Mouse (Mus musculus) heart, postnatal 0 days (tissue): ENCODE data around the gene Cacna1c. TPM values are rescaled to one million over a fixed set of nuclear protein-coding genes. Genes with fewer than 3 reads are reported as not detected.

ENCODE experiments used
- ATAC-seq: fragments of 200-750 bp; cut with Nextera tagmentation; 2 replicates; pipeline ENCODE4 v1.8.0; 2017; ENCODE audit warnings: low read depth, moderate number of reproducible peaks, moderate library complexity; ENCODE audit not compliant: insufficient read depth
- DNase-seq: peaks from one replicate; pipeline ENCODE4 v3.0.0-alpha.2; 2016; ENCODE audit warnings: low spot score
- H3K27ac ChIP-seq: fragments of 300-500 bp; sonication (generic); 2 replicates; pipeline ENCODE4 v1.5.1; 2014; ENCODE audit warnings: low read depth, mild to moderate bottlenecking
- H3K27me3 ChIP-seq: fragments of 300-500 bp; sonication (generic); 2 replicates; pipeline ENCODE4 v1.6.1; 2014; ENCODE audit warnings: low read length, mixed read lengths; ENCODE audit not compliant: control insufficient read depth, insufficient read depth
- H3K36me3 ChIP-seq: fragments of 300-500 bp; sonication (generic); replicated peaks from 2 replicates; pipeline ENCODE4 v1.6.1; 2014; ENCODE audit warnings: low read length, mixed read lengths; ENCODE audit not compliant: control insufficient read depth, insufficient read depth
- H3K4me1 ChIP-seq: fragments of 300-500 bp; sonication (generic); 2 replicates; pipeline ENCODE4 v1.6.1; 2014; ENCODE audit warnings: antibody characterized with exemption; ENCODE audit not compliant: control insufficient read depth, insufficient read depth
- H3K4me2 ChIP-seq: fragments of 300-500 bp; sonication (generic); 2 replicates; pipeline ENCODE4 v1.6.1; 2014; ENCODE audit warnings: low read depth, mild to moderate bottlenecking, low read length, moderate library complexity
- H3K4me3 ChIP-seq: fragments of 300-500 bp; sonication (generic); 2 replicates; pipeline ENCODE4 v1.5.1; 2014; ENCODE audit warnings: low read depth, low read length
- H3K9ac ChIP-seq: fragments of 300-500 bp; sonication (generic); replicated peaks from 2 replicates; pipeline ENCODE4 v1.6.1; 2014; ENCODE audit warnings: low read depth, low read length, mixed read lengths
- H3K9me3 ChIP-seq: fragments of 300-500 bp; sonication (generic); replicated peaks from 2 replicates; pipeline ENCODE4 v1.6.1; 2016; ENCODE audit warnings: low read length; ENCODE audit not compliant: control insufficient read depth
- CTCF ChIP-seq: IDR thresholded peaks from 2 replicates; pipeline ENCODE4 v1.5.1; 2016; ENCODE audit warnings: antibody characterized with exemption, control low read depth, low read depth
- EP300 ChIP-seq: IDR thresholded peaks from 2 replicates; pipeline ENCODE4 v1.6.1; 2016; ENCODE audit warnings: antibody characterized with exemption, low read depth
- WGBS: fragments of 180-500 bp; shearing (Covaris S2); extraction: QIAGEN DNeasy Blood & Tissue Kit; methylation state at CpG from one replicate; pipeline ENCODE4 v1.1.7; 2014; 5-methylcytosine and 5-hydroxymethylcytosine counted together
- polyA plus RNA-seq: library from polyadenylated mRNA; unstranded; fragments of >200 nt; fragmentation: Nextera tagmentation; extraction: Ambion mirVana; gene quantifications from 2 replicates; pipeline ENCODE4 v1.2.1, GENCODE M21; 2015
- total RNA-seq: library from RNA; depleted of rRNA; stranded (reverse); fragments of >200 nt; gene quantifications from 2 replicates; pipeline ENCODE4 v1.2.3, GENCODE M21; 2014; ENCODE audit warnings: low replicate concordance

Cacna1c gene
- total and polyA plus RNA-seq, 2 experiments from 2014 or later = 51.3 to 159 TPM

GRCm38 (mm10) chr6:118779201-118779600, 417.0 kb downstream of the Cacna1c start:
- TF ChIP-seq EP300 = no peak
- TF ChIP-seq CTCF = no peak
- WGBS = 72% methylated on average over 8 of the region's 8 CpGs
- Histone ChIP-seq H3K27me3 (no peaks in the 10 kb centered on the region), H3K4me2 (no peak overlapping the region), H3K9me3 (no peaks in the 10 kb centered on the region), H3K4me3 (no peak overlapping the region), H3K27ac (no peak overlapping the region), H3K36me3 (peaks cover 22% of the 10 kb centered on the region), H3K9ac (no peak overlapping the region), H3K4me1 (0 out of 2 replicates have a peak, but pooled peaks cover 3% of the 10 kb centered on the region)
- no peak for ATAC-seq
- no peak for DNase-seq

GRCm38 (mm10) chr6:118777457-118777856, 418.8 kb downstream of the Cacna1c start:
- Histone ChIP-seq H3K9me3 (no peaks in the 10 kb centered on the region), H3K9ac (no peak overlapping the region), H3K27me3 (no peaks in the 10 kb centered on the region), H3K27ac (no peak overlapping the region), H3K4me2 (no peak overlapping the region), H3K36me3 (peaks cover 35% of the 10 kb centered on the region), H3K4me1 (no peaks in the 10 kb centered on the region), H3K4me3 (no peak overlapping the region)
- TF ChIP-seq CTCF = no peak
- TF ChIP-seq EP300 = no peak
- ATAC-seq (no peak), DNase-seq (no peak)
- 75% methylated on average over 8 of the region's 8 CpGs for WGBS

DNA sequence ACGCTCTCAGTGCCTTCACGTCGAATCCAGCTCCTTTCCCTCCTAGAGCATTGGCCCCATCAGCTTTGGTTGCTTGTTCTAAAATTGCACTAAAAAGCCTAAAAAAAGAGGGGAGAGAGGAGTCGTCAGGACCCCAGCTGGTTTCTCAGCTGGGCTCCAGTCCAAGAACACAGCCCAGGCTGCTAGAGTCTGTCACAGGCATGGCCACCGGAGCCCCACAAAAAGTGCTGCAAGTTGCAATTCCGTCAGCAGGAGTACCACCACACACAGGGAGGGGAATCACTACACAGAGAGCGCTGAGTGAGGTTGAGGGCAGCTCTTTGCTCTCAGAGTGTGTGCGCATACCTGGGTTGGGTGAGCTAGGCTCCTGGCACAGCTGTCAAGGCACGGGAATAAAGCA, 419.8 kb downstream of the Cacna1c start:
- Histone ChIP-seq H3K36me3 (peaks cover 35% of the 10 kb centered on the region), H3K9ac (no peak overlapping the region), H3K27me3 (no peaks in the 10 kb centered on the region), H3K27ac (no peak overlapping the region), H3K4me3 (no peak overlapping the region), H3K4me2 (no peak overlapping the region), H3K9me3 (no peaks in the 10 kb centered on the region), H3K4me1 (no peaks in the 10 kb centered on the region)
- 69% methylated on average over 9 of the region's 9 CpGs for WGBS
- DNase-seq = no peak
- ATAC-seq = no peak
- TF ChIP-seq CTCF (no peak), EP300 (no peak)

DNA sequence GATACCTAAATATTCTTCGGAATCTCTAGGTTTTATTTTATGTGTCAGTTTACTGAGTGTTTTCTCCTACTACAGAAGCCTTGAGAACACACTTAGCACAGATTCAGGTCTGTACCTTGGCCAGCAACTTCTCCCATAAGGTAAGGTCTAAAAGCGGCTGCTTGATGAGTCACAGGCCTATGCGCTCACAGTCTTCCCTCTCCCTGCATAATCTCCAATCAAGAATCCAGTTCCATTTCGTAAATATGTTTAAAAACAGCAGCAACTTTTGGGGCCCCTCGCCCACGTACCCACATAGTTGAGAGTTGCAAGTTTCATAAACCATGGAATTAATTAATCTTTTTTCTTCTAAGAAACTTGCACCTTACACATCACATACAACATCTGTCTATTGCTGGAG, 423.6 kb downstream of the Cacna1c start:
- Histone ChIP-seq H3K27me3 (no peaks in the 10 kb centered on the region), H3K4me2 (no peak overlapping the region), H3K9me3 (no peaks in the 10 kb centered on the region), H3K27ac (no peak overlapping the region), H3K9ac (no peak overlapping the region), H3K4me1 (no peaks in the 10 kb centered on the region), H3K36me3 (peaks cover 35% of the 10 kb centered on the region), H3K4me3 (no peak overlapping the region)
- DNase-seq (no peak), ATAC-seq (no peak)
- TF ChIP-seq CTCF (no peak), EP300 (no peak)
- 89% methylated on average over 6 of the region's 6 CpGs for WGBS

DNA sequence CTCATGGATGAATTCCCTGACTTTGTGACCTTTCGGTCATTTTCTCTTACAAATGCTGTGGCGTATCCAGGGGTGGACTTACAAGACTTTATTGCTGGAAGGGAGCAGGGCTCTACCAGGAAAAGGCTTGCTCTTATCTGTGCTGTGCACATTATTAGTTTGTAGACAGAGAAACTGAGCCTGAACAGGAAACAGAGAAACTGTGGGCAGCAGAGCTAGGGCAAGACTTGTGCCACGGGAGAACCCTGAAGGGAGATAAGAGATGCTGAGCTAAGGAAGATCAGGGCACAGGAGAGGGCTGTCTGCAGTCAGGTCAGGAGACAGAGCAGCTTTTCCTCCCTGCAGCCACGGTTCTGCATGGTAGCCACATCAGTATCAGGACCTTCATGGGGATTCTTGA, 425.1 kb downstream of the Cacna1c start:
- DNase-seq = no peak
- Histone ChIP-seq H3K4me1 (no peaks in the 10 kb centered on the region), H3K4me3 (no peak overlapping the region), H3K27me3 (no peaks in the 10 kb centered on the region), H3K36me3 (peaks cover 32% of the 10 kb centered on the region), H3K27ac (no peak overlapping the region), H3K9me3 (no peaks in the 10 kb centered on the region), H3K9ac (no peak overlapping the region), H3K4me2 (no peak overlapping the region)
- TF ChIP-seq EP300 = no peak
- no peak for TF ChIP-seq CTCF
- WGBS = 70% methylated on average over 4 of the region's 4 CpGs
- ATAC-seq = no peak

- Histone ChIP-seq H3K4me2 (no peak overlapping the region), H3K4me1 (no peaks in the 10 kb centered on the region), H3K9ac (no peak overlapping the region), H3K27me3 (no peaks in the 10 kb centered on the region), H3K4me3 (no peak overlapping the region), H3K36me3 (peaks cover 25% of the 10 kb centered on the region), H3K9me3 (no peaks in the 10 kb centered on the region), H3K27ac (no peak overlapping the region)
- 70% methylated on average over 6 of the region's 6 CpGs for WGBS
- no peak for DNase-seq
- TF ChIP-seq CTCF (no peak), EP300 (no peak)
- no peak for ATAC-seq
These were observed 425.8 kb downstream of the Cacna1c start for GRCm38 (mm10) chr6:118770396-118770795.
